Mouse (Mus musculus) adrenal gland, adult 8-10 months (tissue): ENCODE results near the gene Lmo4. TPM values are rescaled to one million over a fixed set of nuclear protein-coding genes. Genes with fewer than 3 reads are reported as not detected.

Source experiments
- DNase-seq: peaks from one replicate; pipeline ENCODE4 v3.0.0; 2022
- total RNA-seq, 4 experiments: library from RNA; stranded (reverse); gene quantifications; 2 replicates each; pipeline ENCODE4 v1.2.4; 2022

Gene Lmo4
- total RNA-seq, 4 experiments from 2014 or later, result 53.7 to 93.7 (median 73.7) TPM

DNA sequence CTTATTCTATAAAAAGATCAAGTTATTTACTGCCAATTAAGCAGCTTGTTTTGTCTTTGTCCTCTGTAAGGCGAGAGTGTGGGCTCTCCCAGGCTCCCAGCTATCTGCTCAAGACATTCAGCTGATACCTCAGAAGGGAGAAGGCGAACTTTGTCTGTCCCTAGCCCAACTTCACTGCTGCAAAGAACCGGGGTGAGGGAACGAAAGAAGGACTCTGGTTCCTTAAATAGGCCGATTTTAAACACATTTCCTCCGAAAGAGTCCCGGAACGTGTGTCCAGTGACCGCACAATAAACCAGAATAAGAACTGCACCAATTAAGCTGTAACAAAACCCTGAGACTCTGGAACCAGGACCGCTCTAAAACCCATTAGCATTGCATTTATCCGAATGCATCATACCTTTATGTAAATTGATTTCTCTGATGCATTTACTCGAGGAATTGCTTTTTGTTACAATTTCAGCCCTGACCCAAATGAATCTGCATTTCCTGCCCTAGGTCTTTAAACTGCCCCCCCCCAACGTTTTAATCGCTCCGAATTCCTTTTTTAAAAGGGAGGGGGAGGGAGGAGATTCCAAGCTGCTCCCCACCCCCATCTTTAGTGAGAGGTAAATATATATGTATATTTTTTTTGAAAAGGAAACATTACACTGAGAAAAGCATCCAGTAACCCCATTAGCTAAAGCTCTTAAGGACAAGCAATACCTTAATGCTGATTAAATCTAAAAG lies 1.6 kb downstream of the Lmo4 start:
- no peak for DNase-seq

DNA sequence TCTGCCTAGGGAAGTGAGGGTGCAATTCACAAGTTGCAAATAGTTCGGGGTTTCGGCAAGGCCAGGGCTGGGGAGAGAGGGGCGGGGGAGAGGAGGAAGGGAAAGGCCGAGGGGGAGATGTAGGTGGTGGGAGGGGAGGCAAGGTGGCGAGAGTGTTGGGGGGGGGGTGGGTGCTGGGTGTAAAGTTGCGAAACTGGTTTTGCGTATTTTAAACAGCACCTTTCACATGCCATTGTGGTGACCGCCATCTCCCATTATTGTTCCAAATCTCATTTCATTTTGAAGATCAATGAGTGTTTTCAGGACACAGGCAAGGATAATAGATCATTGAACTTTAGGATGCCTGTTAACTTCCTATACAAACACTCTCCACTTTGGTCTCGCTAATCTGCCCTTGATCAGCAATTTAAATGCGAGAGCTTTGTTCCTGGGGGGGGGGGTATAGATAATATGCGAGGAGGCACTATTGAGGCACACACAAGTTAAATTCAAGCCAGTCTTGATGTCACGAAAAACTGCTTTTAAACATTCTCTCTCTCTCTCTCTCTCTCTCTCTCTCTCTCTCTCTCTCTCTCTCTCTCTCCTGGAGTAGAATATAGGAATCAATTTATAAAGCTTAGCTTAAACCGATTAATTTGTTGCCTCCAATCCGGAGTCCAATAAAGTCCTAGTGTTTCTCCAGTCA lies 2.3 kb downstream of the Lmo4 start:
- DNase-seq, result no peak

DNA sequence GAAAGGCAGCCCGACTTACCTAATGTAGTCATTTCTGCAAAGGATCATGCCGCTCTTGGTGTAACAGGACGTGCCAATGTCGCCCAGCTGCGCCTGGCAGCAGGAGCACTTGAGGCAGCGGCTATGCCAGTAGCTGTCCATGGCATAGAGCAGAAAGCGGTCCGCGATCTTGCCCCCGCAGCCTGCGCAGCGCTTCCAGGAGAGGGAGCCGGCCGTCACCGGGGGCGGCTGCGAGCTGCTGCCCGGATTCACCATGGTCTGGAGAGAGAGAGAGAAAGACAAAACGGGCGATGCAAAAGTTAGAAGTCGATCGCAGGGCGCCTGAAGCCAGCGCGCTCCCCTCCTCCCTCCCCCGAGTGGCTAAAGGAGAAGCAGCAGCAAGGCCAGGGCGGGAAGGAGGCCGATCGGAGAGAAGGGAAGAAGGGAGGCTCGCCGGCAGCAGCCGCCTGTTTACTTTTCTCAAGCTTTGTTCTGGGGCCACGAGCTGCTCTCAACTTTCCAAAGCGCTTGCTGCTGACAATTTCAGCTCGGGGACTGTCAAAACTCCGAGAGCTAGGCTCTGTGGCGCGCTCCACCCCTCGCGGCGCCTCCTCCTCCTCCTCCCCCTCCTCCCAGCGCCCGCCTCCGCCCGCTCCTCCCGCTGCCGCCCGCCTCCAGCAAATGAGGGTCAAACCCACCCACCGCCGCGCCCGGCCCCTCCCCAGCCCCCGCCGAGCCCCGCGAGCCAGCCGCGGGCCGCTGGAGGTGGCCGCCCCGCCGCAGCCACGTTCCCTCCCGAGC lies 3.0 kb downstream of the Lmo4 start:
- DNase-seq, result peak; percentile 81

DNA sequence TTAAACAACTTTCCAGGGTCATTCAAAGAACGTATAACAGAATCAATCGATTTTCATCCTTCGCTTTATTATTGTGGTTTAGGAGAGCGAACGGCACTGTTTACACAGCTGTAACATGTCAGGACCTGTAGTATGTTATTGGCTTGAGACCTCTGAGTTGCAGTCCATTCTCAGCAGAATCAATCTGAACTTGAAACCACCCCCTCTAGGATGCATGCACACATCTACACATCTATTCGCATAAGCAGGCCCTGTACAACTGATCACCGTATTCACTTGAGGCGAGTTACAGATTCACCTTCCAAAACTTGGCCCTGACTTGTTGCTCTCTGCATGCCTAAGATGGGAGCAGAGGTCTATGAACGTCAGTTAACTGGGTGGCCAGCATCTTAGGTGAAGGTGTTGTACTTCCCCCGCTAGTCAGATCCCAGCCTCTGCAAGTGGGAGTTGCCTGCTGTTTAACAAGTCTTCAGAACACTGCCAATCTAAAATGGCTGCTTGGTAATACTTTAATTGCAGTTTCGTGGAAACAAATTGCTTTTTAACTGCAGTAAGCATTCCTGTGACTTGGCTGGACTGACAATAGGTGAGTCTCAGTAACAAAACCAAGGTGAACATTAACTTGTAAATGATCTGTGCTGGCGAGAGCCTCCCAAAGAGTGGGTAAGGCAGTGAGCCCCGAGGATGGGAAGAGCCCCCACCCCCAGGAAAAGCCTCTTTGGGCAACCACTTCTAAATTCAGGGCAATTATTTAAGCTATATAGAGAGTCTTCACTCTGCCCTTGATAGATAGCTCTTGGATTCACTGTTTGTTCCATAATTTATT lies 19.5 kb downstream of the Lmo4 start:
- no peak for DNase-seq

DNA sequence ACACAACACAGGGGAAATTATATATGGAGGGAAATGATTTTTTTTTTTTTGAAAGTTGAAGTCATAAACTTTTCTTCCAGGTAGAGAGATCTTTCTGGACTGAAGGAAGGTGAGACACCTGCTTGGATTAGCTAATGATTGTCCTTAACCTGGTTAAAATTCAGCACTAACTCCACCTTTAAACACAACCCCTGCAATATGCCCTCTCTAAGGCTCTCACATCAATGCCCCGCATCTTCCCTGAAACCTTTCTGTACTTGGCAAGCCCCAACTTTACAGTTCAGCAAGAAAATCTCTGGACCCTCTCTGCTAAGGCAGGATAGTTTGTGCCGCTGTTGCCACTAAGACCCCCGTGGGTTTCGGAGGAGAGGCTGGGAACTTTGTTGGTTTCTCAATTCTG lies 20.1 kb downstream of the Lmo4 start:
- no peak for DNase-seq

DNA sequence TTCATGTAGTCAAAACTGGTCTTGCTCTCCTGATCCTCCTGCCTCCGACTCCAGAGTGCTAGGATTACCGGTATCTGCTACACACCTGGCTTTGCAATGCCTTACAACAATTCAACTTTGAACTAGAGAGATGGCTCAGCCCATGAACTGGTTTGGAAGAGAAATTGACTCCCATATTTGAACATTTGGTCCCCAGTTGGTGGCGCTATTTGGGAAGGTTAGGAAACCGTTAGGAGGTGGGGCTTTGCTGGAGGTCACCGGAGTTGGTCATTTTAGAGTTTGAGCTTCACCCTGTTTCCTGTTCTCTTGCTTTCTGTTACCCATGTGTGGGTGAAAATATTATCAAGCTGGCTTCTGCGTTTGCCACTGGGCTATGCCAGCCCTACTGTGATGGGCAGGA lies 22.8 kb downstream of the Lmo4 start:
- no peak for DNase-seq

DNA sequence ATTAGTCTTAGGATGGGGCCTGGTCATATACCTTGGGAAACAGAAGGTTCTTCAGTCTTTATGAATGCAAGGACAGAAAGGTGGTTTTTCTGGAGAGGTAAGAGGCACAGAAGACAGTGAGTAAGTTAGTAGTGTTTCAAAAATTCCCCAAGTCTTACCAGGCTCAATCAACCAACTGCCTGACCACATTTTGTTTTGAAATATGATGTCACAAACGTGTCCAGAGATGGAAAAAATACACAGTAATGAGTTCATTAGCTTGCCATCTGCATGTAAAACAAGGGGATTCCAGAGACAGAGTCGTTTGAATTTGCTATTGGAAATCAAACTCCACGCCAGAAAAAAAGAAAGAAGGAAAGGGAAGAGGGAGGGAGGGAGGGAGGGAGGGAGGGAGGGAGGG lies 26.1 kb downstream of the Lmo4 start:
- no peak for DNase-seq

DNA sequence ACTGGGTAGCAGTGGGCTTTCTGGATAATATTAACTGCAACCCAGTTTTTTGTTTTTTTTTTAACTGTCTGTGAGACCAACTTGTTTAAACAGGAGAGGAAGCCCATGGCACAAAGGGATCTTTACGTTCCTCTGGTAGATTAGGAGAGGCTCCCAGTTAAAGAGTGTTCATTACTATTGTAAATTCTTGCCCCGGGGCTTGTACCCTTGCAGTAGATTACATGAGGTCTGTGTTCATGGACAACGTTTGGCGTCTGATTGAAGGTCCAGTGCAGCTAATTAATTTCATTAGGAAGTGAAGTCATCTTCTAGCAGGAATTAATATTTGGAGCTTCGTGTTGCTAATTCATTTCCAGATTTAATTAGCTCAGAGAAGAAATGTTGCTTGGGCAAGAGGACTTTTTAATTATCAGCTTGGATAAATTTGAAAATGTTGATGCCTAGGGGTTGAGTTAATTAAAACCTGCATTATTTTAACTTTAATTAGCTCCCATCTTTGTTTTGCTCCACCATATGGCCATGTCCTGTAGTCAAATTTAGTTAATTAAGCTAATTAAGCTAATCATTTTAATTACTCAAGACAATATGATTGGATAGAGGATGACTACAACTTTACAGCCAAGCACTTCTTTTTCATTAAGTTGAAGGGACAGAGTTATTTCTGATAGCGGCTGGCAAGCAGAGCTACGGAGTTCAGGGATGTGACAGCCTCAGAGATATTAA lies 31.0 kb downstream of the Lmo4 start:
- DNase-seq, result no peak

DNA sequence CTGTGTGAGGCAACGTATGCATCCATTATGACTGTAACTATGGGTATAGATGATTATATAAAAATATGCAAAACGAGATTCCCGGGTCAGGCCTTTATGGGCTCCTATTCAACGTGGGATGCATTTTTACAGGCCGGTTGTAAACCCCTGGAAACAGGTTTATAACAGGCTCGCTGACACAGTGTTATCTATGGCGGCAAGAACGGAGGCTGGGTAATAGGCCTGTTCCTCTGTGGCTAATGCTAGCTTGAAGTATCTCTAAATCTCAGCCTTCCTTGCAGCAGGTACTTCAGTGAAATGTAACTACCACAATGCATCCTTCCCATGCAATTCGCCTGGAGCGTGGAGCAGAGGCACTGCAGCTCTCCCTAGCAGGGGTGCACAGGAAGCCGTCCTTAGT lies 31.9 kb downstream of the Lmo4 start:
- no peak for DNase-seq

DNA sequence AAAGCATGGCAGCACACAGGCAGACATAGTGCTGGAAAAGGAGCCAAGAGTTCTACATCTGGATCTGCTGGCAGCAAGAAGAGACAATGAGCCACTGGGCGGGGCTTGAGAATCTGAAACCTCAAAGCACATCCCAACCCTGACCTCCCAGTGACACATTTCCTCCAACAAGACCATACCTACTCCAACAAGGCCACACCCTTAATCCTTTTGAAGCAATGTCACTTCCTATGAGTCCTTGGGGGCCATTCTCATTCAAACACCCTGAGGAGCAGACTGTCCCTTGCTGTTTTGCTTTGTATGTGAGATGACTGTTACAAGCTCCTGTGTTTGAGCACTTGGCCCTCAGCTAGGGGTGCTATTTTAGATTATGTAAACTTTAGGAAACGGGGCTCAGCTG lies 33.3 kb downstream of the Lmo4 start:
- DNase-seq, result no peak

DNA sequence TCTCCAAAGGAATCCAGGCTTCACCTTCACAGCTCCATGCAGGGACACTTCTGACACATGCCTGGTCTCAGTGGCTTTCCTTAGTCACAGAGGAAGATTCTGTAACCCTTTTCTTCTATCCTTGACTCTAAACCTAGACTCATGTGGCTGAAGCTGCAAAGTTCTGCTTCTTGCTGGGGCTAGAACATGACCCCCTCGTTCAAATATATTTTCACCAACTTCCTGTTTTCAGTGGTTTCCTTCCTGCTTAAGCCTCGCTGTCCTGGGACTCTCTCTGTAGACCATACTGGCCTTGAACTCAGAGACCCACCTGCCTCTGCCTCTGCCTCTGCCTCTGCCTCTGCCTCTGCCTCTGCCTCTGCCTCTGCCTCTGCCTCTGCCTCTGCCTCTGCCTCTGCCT lies 34.5 kb downstream of the Lmo4 start:
- DNase-seq, result no peak

DNA sequence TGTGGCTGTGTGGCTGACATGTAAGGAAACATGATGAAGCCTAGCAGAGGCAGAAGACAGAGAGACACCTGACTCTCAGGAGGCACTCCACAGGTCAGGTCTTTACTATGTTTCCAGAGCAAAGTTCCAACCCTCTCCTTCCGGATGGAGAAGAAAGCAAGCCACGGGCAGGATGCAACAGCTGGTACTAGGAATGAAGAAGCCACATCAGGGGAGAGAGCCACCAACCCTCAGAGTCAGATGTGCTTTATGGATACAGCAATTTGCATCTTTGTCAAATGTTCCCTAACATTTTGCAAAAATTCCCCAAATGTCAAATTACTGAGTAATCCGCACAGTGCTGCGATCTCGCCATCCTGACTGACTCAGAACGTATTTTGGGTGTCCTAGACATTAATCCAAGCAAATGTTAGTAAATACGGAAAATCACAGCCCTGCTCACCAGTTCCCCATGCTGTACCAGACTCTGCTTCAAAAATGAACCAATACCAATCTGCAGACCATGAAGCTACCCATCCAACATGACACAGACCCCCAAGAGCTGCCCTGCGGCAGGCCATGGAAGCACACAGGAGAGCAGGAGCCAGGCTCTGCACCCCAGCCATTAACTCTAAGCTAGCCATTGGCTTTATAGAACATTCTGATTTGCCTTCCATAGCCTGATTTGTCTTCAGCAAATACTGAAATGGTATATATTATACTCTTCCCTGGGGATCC lies 38.4 kb downstream of the Lmo4 start:
- peak; percentile 11 for DNase-seq

DNA sequence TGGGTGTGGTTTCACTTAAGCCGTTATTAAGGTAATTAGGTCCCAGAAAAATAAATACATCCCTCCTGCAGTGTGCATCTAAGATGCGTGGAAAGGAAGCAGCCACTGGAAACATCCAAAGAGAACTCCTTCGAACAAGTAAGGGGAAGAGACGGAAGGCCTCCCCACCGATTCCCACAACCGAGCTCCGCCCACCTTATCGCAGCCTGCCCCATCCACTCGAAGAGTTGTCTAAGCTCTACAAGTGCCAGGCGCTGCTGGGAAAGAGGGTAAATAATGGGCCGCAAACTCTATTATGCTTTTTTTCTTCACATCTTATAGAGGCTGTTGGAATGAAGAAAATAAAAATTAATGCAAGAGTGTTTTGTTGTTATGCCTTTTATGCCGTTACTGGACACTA lies 39.6 kb downstream of the Lmo4 start:
- DNase-seq, result no peak

DNA sequence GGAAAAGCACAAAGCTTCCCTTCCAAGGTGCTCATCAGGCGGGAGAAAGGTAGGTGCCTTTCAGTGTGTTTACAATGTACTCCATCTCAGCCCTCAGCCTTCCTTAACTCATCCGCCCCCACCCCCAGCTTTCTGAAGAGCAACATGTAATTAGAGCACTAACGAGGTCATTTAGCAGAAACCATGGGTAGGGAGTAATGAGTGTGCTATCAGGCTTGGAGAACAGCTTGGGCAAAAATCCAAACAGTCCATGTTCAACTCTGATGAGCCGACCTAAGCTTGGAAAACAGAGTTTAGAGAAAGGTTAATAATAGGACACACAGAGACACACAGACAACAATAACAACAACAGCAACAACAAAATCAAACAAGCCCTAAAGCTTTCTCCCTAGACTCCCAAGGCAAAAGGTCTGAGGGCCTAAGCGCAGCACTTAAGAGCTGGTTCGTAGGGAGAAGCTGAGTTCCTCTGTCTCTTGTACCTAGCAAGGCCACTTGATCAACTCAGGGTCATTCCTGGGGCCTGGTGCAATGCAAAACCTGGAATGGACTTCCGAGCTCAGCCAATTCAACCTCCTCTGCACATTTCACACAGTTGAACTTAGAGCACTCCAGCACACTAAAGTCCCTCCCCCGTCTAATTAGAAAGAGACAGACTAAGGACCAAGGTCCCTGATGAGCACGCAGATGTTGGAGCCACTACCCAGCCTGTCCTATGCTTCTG lies 40.2 kb downstream of the Lmo4 start:
- peak; percentile 80 for DNase-seq

DNA sequence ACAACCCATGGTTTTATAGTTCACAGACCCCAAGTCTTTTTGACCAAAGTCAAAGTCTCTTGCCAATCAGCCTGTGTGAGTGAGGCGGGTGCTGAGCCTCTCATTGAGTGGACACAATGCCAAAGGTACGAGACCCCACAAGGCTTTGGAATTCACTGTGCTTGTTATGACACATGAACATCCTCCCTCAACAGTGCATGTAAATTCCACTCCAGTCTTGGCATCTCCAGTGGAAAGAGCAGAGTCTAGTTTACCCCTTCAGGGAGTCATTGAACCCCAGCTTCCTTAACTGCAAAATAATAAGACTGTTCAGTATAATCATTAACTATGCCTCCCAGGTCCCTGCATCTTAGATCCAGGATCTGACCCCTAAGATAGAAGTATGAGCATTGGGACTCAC lies 41.3 kb downstream of the Lmo4 start:
- no peak for DNase-seq

DNA sequence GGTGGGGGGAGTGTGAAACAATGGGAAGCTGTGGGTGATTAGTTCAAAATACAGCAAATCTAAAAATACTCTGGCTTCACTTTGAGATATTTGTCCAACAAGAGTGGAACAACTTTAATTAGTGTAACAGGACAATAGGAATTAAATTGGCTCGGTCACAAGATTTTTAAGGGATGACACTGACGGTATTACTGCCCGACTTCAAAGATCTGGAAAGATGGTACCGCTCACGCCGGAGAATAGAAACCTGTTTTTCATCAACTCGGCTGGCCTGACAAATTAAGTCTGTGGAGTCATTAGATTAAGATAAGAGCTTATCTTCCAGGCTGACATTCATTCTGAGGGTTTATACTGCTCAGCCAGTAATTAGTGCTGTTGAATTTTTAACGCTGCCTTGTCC lies 42.9 kb downstream of the Lmo4 start:
- DNase-seq, result no peak

DNA sequence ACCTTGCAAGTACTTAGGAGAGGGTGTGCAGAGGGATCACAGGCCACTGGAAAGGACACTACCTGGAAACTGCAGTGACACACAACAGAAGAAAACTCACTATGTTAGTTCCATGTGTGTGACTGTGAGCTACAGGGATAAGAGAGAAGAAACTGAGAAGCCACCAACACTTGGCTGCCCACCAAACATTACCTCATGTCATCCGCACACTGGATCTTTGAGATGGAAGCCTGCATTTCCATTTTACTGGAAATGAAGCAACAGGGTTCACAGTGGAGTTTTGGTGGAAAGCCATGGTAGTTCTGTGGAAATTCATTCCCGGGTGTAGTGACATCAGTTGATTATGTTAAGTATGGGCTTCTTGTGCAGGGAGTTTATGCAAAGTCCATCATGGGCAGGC lies 43.8 kb downstream of the Lmo4 start:
- no peak for DNase-seq

DNA sequence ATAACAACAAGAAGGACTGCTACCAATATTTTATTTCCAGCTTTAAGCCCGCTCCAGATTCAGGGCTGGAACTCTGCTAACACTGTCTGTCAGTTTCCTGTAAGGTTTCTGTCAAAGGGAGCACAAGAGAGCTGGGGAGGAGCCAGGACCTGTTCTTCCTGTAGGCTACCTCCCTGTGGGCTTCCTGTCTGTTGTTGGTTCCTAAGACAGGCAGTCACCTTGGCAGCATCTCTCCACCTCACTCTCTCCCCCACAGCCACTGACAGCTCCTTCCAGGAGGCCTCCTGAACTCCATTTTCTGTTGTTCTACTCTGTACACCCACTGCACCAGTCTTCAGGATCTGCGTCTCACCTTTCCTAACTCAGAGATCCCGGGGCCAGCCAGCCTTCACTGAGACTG lies 49.3 kb downstream of the Lmo4 start:
- no peak for DNase-seq

DNA sequence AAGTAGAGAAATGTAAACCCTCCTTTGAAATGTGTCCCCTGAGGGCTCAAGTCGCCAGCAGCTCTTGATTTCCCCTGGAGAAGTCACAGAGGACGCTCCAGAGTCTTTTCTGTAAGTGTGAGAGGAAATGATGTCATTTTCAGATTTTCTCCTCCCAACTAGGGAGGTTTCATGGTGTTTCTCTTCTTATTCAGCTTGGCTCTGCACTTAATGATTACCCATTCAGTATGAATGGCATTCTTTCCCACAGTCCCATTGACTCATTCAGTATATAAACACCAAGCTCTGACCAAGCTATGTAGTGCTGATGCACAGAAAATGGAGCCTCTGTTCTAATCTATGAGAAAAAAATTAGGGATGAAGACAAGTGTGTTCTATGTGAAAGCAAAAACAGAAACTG lies 51.6 kb downstream of the Lmo4 start:
- no peak for DNase-seq

DNA sequence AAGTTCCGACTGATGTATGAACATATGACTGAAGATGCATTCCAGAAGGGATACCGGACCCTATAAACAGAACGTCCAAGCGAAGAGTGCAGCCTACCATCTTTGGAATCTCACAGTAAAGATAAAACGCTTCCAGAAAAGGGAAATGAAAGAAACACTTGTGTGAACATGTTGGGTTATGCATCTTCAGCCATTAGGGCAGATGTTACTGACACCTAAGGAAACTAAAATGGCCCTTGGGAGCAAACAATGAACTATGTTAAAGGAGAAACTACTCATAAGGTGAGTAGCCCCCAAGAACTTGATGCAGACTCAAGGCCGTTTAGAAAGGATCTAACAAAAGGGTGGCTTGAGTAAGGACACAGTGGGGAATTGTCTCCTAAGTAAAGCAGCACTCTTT lies 54.0 kb downstream of the Lmo4 start:
- no peak for DNase-seq

DNA sequence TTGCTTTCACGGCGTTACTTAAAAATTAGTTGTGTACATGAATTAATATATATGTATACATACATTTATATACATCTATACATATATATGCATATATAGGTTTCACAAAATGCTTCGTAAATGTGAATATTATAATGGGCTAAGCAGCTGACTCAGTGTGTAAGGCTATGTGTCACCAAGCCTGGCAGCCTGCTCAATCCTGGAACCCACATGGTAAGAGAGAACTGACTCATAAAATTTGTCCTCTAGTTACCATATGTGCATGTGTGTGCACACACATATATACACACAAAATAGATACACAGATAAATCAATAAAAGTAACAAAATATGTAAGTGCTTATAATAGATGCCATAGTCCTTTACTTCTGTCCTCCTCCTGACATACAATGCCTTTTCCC lies 56.8 kb downstream of the Lmo4 start:
- no peak for DNase-seq
